Mouse (Mus musculus) c-Kit-positive CD71-positive TER-119-negative erythroid progenitor cells, embryonic 14.5 days (primary cell): ENCODE results near the gene Gm17087.

ENCODE experiments used
- DNase-seq: peaks from one replicate; pipeline ENCODE4 v3.0.0-alpha.2; 2013; ENCODE audit warnings: low read depth

Gm17087 gene

DNA sequence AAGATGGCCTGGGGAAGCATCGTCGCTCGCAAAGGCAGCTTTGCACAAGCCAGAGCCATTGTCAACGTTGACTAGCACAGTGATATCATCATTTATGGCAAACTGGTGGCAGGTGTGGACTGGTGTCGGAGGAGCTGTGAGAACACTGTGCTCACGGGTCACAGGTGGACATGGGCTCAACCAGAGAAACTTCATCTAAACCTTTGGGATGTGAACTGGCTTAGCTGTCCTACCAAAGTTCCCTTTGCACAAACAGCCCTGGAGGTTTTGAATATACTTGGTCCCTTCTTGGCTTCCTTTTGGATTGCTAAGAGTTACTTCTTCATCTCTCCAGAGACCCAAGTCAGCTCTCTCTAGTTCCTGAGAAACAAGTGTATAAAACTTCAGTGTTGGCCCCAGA lies at the start of gene Gm17087:
Gene Gm17087 (minus strand): TSS at position 101 of the 400 bp plus-strand sequence.
- no peak for DNase-seq

DNA sequence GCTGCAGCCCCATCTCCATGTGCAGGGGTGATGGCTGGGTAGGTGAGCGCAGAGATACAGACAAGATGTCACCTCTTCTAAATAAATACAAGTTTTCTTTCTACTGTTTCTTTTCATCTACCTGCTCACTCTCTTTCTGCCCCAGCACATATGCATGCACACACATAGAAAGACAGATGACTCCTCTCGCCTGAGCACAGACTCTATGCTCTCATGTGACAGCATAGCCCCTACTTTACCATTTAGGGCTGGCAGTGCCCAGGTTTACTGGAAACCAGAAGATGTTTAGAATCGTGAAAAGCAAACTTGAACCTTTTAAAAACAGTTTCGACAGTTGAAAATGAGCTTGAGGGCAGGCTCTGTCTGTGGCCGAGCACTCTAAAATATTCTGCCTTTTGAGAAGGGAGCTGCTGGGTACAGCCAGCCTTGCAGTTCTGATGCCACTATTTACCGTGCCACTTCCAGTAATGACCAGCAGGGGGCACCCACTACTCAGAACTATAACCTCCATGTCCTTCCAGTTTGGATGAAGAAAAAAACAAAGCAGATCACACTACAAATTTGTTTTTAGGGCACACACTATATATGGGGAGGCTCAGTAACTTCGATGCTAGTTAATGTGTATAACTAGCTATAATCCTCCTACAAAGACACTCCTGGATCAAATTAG lies 47.3 kb upstream of the Gm17087 start:
- DNase-seq: peak; percentile 32

DNA sequence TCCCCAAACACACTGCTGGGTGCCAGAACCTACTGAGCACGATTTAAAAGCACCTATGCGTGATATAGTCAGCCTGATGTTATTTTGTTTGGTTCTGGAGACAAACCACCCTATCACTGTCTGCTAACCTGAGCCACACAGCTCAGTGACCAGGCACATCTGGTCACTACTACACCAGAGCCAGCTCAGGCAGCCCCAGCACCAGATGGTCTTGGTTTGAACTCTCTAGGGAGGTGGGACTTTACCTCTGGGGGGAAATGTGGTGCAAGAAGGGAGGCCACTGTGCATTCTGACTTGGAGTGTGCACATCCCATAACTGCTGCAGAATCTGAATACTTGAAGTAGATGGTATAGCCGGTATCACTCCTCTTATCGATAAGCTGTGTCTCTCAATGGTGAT lies 45.2 kb upstream of the Gm17087 start:
- no peak for DNase-seq

DNA sequence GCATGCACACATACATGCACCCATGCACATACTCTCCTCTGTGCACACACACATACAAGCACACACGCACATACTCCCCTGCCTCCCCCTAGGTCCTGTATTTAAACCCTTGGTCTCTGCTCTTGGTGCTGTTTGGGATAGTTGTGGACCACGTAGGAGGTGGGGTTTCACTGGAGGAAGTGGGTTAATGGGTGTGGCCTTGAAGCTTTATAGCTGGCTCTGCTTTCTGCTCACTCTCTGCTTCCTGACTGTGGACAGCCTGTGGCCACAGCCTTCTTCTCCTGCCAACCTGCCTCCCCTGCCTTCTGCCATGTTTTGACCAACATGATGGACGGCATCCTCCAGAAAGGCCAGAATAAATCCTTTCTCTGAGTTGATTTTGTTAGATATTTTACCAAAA lies 39.9 kb upstream of the Gm17087 start:
- no peak for DNase-seq

DNA sequence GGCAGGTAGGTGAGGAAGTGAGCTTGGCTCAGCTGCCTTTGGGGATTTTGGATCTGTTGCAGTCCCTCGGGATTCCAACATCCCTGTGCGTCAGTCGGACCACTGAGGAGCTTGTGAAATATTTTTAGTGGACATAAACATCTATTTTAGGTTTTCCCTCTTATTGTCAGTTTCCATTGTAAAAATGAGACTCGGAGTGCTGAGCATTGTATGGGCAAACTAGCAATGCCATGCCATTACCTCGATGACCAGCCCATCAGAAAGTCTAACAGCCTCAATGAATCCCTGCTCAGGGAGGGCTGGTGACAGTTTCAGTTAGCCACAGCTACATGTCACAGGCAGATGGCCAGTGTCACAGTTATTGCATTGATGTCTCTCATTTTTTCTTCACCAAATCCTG lies 39.2 kb upstream of the Gm17087 start:
- no peak for DNase-seq

DNA sequence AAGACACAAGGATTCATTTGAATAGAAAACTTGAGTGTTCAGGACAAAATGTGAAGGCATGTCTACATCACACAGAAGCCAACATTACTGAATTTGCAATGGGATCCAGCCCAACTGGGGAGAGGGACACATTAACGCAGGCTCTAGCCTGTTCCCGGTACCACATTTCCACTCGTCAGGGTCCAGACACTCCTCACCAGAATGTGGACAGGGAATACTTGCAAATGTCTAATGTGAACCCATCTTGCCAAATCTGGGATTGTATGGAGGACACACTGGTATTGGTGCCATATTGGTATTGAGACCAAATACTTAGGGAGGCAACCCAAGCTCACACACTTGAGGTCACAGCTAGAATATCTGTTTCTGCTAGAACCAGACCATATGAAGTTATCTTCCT lies 36.2 kb upstream of the Gm17087 start:
- no peak for DNase-seq

DNA sequence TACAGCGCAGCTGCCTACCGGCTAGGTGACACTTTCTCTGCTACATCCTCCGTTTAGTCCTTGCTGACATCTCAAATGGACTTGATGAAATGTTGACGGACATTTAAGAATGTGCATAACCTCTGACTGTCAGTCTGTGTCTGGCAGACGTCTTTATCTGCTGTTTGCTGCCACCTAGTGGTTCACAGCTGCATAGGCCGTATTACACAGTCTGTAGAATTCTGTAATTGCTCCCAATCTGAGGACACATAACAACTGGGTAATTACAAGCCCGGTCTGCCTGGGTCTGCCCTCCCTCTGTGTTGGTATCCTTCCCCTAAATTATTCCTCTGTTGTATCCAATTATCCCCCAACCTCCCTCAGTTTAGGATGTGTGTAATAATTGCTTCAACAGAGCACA lies 31.0 kb upstream of the Gm17087 start:
- DNase-seq: no peak

DNA sequence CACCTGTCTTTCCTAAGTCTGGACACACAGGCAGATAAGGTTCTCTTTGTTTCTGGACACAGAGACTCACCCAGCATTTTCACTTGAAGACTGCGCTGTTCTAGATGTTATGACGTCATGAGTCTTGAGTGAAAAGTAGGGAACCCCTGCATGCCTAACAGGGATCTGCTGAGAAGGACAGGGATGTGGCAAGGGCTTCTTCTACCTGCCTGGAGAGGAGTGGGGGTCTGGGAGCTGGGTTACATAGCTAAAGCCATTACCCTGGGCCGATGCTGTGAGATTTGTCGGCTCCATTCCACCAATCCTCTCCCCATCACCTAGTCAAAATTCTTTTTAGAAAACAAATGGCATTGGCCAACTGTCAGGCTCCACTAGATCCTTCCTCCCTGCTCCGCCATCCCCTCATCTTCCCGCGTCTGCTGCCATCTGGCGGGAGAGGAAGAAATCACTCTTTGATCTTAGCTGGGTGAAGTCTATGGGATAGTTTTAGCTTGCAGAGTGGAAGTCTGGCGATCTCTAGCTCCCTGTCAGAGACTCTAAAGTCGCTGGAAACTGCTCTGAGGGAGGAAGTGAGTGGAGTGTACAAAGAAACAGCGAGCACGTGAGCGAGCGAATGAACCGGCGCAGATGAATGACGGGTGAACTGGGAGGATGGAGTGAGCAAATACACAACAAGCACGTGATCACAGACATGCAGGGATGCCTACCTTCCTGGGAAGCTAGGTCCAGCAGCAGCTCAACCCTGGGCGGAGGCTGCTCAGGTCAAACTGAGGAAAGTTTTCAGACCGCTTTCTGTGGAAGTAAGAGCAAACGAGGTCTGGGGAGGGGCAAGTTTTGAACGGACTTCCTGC lies 25.9 kb upstream of the Gm17087 start:
- DNase-seq: no peak

DNA sequence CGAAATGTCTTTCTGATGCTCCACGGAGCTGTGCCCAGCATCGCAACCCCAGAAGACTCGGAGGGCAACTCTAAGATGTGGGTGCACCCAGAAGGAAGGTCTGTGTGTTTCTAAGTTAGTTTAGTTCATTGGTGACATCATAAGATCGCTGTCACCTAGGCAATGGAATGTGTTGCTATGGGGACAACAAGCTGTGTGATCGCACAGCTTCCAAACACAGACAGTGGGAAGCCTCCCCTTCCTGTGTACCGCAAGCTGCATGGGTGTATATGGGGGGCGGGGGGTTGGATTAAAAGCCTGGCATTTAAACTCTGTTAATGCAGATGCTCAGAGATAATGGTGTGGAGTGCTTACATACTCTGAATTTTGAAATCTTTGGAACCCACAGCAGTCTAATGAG lies 14.8 kb upstream of the Gm17087 start:
- DNase-seq: no peak

DNA sequence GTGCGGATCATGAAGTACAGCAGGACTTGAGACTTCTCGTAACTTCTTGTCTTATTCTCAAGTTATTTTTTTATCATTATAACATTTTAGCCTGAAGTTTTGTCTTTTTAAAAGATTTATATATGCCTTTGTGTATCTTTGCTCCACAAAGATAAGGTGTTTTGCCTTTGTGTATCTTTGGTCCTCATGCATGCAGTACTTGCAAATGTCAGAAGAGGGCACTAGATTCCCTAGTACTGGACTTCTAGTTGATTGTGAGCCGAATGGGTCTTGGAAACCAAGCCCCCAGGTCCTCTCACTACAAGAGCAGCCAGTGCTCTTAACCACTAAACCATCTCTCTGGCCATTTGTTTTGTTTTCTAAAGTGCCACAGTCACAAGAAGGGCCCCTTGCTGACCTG lies 13.6 kb upstream of the Gm17087 start:
- no peak for DNase-seq

DNA sequence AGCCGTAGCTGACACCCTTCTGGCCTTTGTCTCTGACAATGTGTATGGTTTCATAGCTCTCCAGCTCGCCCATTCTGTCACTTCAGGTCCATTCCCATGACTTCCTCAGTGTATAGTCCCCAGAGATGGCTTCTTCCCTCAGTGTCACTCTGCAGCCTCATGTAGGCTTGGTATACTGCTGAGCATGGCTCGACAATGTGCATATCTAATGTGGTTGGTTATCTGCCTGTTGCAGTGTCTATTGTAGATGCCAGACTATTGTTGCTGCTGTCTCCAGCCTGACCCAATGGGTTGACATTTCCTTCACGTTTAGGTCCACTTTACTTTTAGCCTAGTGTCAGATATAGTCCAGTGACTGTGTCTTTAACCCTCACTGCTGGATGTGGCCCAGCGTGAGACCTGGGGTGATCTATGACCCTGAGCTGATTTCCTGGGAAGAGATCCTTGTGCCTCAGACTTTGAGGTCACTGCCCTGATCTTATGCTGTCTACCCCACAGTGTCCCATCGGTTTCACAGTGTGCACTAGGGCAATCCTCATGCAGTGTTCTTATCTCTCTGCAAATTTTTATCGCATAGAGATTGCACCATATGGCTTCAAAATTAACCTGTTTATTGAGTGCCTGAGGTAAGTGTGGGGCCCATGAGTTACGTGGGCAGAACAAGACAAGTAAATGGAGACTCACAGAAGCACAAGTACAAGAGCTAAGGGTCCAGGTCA lies 7.0 kb upstream of the Gm17087 start:
- DNase-seq: no peak

DNA sequence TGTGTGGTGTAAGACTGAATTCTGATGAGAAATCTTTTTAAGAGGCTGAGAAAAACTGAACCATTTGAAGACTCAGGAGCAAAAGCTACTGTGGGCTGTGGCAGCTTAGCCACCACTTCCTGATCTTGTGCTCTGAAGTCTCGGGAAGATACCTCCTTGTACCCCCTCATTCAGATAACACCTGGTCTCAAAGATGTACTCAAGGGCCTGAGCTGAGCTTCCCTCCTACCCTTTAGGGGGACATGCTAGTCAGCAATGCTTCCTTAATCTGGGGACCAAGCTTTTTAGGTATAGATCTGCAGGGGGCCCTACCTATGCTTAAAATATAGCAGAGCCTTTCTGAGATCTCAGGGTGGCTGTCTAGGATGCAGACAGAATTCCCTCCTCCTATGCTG lies 3.9 kb downstream of the Gm17087 start:
- no peak for DNase-seq

DNA sequence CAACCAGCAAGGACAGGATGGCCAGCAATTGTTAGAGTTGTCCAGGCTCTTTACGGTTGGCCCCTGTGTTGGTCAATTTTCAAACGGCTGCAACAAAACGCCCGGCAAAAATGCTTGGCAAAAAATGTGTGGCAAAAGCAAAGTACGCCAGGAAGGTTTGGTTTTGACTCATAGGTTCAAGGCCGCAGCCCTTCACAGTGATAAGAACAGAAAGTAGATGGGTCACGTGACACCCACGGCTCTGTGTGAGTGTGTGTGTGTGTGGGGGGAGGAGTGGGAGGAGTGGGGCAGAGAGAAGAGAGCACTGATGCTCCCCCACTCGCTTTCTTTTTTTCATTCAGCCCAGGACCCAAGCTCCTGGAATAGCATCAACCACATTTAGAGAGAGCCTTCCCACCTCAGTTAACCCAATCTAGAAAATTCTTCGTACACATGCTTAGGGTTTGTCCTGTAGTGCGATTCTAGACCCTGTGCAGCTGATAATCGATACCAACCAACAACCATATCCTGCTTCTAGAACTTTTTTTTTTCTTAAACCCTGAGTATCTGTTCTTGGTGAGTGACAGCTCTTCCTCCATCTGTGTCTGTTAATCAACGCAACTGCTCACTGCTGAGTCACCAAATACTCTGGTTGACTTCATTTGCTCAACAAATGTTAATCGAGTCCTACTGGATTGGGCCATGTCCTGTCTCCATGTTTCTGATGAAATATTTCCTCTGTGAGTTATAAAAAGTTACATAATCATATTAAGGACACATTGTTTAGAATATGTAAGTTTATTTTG lies 4.5 kb downstream of the Gm17087 start:
- DNase-seq: no peak

DNA sequence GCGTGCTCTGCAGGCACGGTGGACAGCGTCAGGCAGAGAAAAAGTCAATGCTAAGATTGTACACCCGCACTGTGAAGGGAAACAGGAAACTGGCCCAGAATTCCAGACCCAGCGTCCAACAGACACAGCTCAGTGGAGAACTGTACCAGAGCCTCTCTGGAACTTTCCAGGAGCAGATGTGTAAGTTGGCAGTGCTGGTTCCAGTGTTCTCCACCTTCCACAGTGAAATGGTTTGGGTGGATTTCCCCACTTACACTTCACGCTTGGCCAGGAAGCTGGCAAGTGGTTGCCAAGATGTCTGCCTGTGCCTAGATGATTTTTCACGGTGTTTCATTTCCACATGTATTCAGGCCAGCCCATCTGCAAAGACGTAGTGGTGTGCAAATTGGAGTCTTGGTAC lies 8.8 kb downstream of the Gm17087 start:
- no peak for DNase-seq

DNA sequence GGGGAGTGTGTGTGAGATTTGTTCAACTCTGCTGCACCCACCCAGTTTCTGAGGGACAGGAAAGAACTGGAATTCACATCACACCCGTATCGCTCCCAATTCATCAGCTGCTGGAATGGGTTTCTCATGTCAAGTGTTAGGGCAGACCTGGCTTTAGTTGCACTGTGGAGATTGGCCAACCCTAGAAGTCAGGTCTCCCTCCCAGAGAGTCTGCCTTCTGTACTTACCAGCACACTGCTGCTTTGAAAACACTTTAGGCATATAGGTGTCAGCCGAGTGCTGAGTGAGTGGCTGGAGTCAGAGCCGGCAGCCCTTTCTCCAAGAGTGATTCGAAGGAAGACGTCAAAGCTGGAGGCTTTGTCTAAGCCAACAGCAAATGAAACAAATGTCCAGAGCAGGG lies 10.5 kb downstream of the Gm17087 start:
- no peak for DNase-seq

DNA sequence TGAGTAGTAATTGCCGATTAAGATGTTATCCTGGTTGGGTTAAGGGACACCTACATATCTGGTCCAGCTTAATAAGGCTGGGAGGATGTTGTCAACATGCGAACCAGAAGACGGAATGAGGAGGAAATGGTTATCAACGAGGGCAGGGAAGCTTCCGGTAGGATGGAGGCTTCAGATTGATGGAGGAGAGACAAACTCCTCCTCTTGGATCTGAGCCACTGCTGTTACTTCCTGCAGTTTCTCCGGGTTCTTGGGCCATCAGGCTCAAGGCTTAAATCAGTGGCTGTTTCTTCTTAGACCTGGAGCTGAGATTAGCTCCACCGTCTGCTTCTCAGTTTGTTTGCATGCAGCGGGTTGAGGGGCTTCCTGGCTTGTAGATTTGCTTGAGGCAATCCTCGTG lies 11.0 kb downstream of the Gm17087 start:
- DNase-seq: no peak

DNA sequence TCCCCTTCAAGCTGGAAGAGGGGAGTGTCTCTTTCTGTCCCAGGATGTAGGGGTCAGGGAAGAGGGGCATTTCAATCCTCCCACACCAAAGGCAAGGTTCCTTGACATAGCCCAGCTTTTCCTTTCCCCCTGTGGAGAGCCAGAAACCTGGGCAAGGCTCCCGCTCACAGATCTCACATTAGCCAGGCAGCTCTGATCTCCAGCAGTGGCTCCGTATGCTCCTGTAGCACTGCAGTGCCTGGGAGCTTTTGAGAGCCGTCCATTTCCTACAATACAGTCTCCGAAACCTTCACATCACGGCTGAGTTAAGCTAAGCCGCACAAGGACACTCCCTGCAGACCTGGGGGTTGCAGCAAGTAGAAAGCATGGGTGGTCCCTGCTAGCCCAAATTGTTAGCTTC lies 12.5 kb downstream of the Gm17087 start:
- no peak for DNase-seq

DNA sequence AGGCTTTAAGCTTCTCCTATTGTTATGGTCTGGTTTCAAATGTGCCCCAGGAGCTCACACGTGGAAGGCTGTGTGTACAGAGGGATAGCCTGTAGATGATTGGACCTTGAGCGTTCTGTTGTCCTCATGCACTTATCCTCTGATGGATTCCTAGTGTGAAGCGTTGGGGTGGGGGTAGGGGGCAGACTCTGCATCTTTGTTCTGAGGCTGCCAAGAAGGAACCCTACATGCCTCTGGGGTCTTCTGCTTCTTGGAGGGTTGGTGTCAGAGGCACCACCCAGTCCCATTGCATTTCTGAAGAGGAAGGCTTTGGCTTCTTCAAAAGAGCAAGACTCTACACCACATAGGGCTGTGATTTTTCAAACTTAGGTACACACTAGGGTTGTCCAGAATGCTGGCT lies 13.1 kb downstream of the Gm17087 start:
- DNase-seq: no peak

DNA sequence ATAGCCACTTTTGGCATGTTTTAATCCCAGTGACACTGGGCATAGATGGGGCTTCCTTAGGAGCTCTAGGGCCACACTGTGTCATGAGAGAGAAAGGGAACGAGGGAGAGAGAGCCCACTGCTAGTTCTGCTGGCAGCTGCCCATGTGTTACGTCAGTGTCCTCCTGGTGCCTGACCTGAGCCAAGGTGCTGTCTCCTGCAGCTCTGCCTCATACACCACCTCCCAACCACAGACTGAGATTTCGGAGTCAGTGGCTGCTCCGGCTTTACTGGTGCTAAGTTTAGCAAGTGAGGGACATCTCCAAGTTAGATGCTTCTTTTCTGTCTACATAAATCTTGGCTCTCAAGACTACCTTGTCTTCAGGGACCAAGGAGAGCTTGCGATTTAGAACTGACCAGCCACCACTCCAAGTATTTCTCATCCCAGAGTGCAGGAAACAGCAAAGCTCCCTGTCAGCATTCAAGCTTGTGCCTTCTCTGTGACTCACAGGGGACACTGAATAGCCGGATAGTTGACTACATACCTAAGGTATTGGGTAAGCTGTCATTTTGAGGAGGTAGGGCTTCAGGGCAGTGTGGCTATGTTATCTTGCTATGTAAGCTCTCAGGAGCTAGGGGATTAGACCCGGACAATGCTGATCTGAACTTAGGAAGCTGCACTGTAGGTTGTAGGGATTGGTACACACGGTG lies 14.3 kb downstream of the Gm17087 start:
- DNase-seq: no peak

DNA sequence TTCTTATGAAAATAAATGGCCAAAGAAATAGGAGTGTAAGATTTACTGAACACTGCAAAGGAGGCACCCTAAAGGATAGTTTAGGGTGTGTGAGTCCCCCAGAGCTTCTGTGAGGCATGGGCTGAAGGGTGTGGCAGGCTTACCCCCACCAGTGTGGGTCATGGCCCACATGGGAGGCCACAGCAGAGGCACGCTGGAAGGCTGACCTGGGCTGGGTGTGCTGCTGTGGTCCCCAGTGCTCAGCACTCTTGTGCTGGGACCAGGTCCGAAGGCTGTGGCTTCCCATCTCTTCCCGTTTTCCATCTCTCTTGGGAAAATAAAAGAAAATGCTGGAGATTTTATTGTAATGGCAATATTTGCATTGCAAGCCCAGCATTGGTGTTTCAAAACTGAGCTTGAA lies 15.1 kb downstream of the Gm17087 start:
- no peak for DNase-seq

DNA sequence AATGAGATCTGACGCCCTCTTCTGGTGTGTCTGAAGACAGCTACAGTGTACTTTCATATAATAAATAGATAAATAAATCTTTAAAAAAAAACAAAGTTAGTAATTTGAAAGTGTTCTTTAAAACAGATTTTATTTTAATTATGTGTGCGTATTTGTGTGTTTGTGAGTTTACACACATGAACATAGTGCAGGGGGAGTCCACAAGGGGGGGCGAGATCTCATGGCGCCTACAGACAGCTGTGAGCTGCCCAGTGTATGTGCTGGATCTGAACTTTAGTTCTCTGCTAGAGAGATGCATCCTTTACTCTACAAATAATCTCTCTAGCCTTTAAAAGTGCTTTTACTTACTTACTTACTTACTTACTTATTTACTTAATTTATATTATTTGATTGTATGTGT lies 18.0 kb downstream of the Gm17087 start:
- DNase-seq: no peak

DNA sequence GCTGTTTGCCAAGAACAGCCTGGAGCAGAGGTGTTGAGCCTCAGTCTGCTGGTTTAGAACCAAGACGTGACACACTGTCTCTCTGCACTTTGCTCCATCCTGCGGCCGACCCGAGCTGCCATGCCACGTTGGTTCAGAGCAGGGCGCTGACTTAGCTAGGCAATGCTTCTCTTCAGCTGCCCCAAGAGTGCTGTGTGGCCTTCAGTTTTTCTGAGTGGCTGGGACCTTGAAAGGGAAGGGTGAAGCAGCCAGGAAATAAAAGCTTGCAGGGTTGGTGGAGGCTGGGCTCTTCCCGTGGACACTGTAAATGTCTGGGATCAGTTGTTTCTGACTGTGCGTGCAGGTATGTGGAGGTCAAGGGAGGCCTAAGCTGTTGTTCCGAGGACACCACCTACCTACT lies 20.4 kb downstream of the Gm17087 start:
- DNase-seq: no peak
